Mouse (Mus musculus): ENCODE measurements around the gene Trnt1.

The Trnt1 gene

GRCm38 (mm10) chr6:106787138-106787537 is 18.2 kb downstream of the Trnt1 start:
- no peak for DNase-seq (ENCODE audit: low spot score)

GRCm38 (mm10) chr6:106791429-106791828 is 22.5 kb downstream of the Trnt1 start:
- no peak for DNase-seq (ENCODE audit: low spot score)

GRCm38 (mm10) chr6:106792486-106792885 is 23.6 kb downstream of the Trnt1 start:
- DNase-seq (ENCODE audit: low spot score), result no peak

GRCm38 (mm10) chr6:106793088-106793487 is 24.2 kb downstream of the Trnt1 start:
- DNase-seq (ENCODE audit: low spot score), result no peak

- DNase-seq (ENCODE audit: low spot score), result no peak
These were observed 24.7 kb downstream of the Trnt1 start for GRCm38 (mm10) chr6:106793621-106794020.

- DNase-seq (ENCODE audit: low spot score), result no peak
These were observed 25.3 kb downstream of the Trnt1 start for GRCm38 (mm10) chr6:106794094-106794814.

- peak; percentile 89 for DNase-seq (ENCODE audit: low spot score)
These were observed 30.7 kb downstream of the Trnt1 start, which contains the start of gene Crbn for GRCm38 (mm10) chr6:106799333-106800226. Gene Crbn, minus strand, starts transcription at chr6:106800077.

- no peak for DNase-seq (ENCODE audit: low spot score)
These were observed 31.3 kb downstream of the Trnt1 start for GRCm38 (mm10) chr6:106800227-106800557.

- peak; percentile 29 for DNase-seq (ENCODE audit: low spot score)
These were observed 36.0 kb downstream of the Trnt1 start for GRCm38 (mm10) chr6:106804904-106805303.

GRCm38 (mm10) chr6:106809161-106809560 is 40.2 kb downstream of the Trnt1 start:
- no peak for DNase-seq (ENCODE audit: low spot score)

- DNase-seq (ENCODE audit: low spot score), result no peak
These were observed 41.8 kb downstream of the Trnt1 start for GRCm38 (mm10) chr6:106810686-106811085.

GRCm38 (mm10) chr6:106819246-106819645 is 50.3 kb downstream of the Trnt1 start:
- DNase-seq (ENCODE audit: low spot score), result no peak

- no peak for DNase-seq (ENCODE audit: low spot score)
These were observed 51.0 kb downstream of the Trnt1 start for GRCm38 (mm10) chr6:106819906-106820305.

- no peak for DNase-seq (ENCODE audit: low spot score)
These were observed 51.6 kb downstream of the Trnt1 start for GRCm38 (mm10) chr6:106820566-106820965.

- no peak for DNase-seq (ENCODE audit: low spot score)
These were observed 53.4 kb downstream of the Trnt1 start for GRCm38 (mm10) chr6:106822329-106822728.

All from lung, postnatal 25 days (tissue).